Mouse (Mus musculus) heart, embryonic 13.5 days (tissue): Measurements from ENCODE around the gene Etnk2. TPM values are rescaled to one million over a fixed set of nuclear protein-coding genes. Genes with fewer than 3 reads are reported as not detected.
A peak's percentile ranks its signal among the peaks of the same experiment; 100 is the strongest.

Experiments
- ATAC-seq: fragments of 200-750 bp; cut with Nextera tagmentation; 2 replicates; pipeline ENCODE4 v1.8.0; 2017; ENCODE audit warnings: moderate TSS enrichment; ENCODE audit not compliant: insufficient number of reproducible peaks, low FRiP score, low TSS enrichment; ENCODE audit errors: extremely low read depth
- H3K27ac ChIP-seq: fragments of 300-500 bp; sonication (generic); replicated peaks from 2 replicates; pipeline ENCODE4 v1.5.1; 2015; ENCODE audit warnings: moderate library complexity, mild to moderate bottlenecking, inconsistent platforms
- H3K27me3 ChIP-seq: fragments of 300-500 bp; sonication (generic); replicated peaks from 2 replicates; pipeline ENCODE4 v1.6.1; 2015; ENCODE audit warnings: mild to moderate bottlenecking, inconsistent platforms
- H3K36me3 ChIP-seq: fragments of 300-500 bp; sonication (generic); 2 replicates; pipeline ENCODE4 v1.6.1; 2015; ENCODE audit warnings: mild to moderate bottlenecking, inconsistent platforms
- H3K4me1 ChIP-seq: fragments of 300-500 bp; sonication (generic); 2 replicates; pipeline ENCODE4 v1.6.1; 2015; ENCODE audit warnings: inconsistent platforms
- H3K4me2 ChIP-seq: fragments of 300-500 bp; sonication (generic); 2 replicates; pipeline ENCODE4 v1.6.1; 2015; ENCODE audit warnings: inconsistent platforms, mild to moderate bottlenecking, moderate library complexity
- H3K4me3 ChIP-seq: fragments of 300-500 bp; sonication (generic); 2 replicates; pipeline ENCODE4 v1.5.1; 2015; ENCODE audit warnings: moderate library complexity, mild to moderate bottlenecking, inconsistent platforms
- H3K9ac ChIP-seq: fragments of 300-500 bp; sonication (generic); 2 replicates; pipeline ENCODE4 v1.6.1; 2015; ENCODE audit warnings: inconsistent platforms, mild to moderate bottlenecking, moderate library complexity
- H3K9me3 ChIP-seq: fragments of 300-500 bp; sonication (generic); 2 replicates; pipeline ENCODE4 v1.6.1; 2016; ENCODE audit warnings: inconsistent platforms
- WGBS: fragments of 180-500 bp; shearing (Covaris S2); methylation state at CpG from one replicate; pipeline ENCODE4 v1.1.7; 2015; ENCODE audit warnings: mixed read lengths; 5-methylcytosine and 5-hydroxymethylcytosine counted together
- polyA plus RNA-seq: library from polyadenylated mRNA; unstranded; fragments of >200 nt; fragmentation: Nextera tagmentation; extraction: Ambion mirVana; gene quantifications from 2 replicates; pipeline ENCODE4 v1.2.1, GENCODE M21; 2015

The Etnk2 gene
- polyA plus RNA-seq, 1 experiment from 2014 or later: 1.5 TPM

GRCm38 (mm10) chr1:133419178-133419834 is 55.9 kb downstream of the Etnk2 start:
- no peak overlapping the region for H3K27ac ChIP-seq

GRCm38 (mm10) chr1:133420491-133420890 is 57.1 kb downstream of the Etnk2 start:
- Histone ChIP-seq H3K4me3 (no peak overlapping the region), H3K36me3 (no peaks in the 10 kb centered on the region), H3K27me3 (peaks cover 15% of the 10 kb centered on the region), H3K4me2 (no peak overlapping the region), H3K4me1 (peaks cover 47% of the 10 kb centered on the region), H3K9ac (no peak overlapping the region), H3K27ac (no peak overlapping the region), H3K9me3 (no peaks in the 10 kb centered on the region)
- WGBS: 57% methylated on average over 3 of the region's 3 CpGs
- ATAC-seq: no peak

More at GRCm38 (mm10) chr1:133419178-133419834, 55.9 kb downstream of the Etnk2 start:
- H3K36me3 ChIP-seq: no peaks in the 10 kb centered on the region
- WGBS: 62% methylated on average over 3 of the region's 3 CpGs
- ATAC-seq: no peak
- H3K9ac ChIP-seq: peak overlapping the region; percentile 78; the same call in 1 of the 2 replicates
- peaks cover 51% of the 10 kb centered on the region for H3K4me1 ChIP-seq
- peaks cover 10% of the 10 kb centered on the region for H3K27me3 ChIP-seq
- no peaks in the 10 kb centered on the region for H3K9me3 ChIP-seq
- no peak overlapping the region for H3K4me3 ChIP-seq
- 0 out of 2 replicates have a peak overlapping the region, but pooled peaks have one; percentile 74 for H3K4me2 ChIP-seq

- Histone ChIP-seq H3K4me3 (no peak overlapping the region), H3K36me3 (no peaks in the 10 kb centered on the region), H3K9me3 (no peaks in the 10 kb centered on the region), H3K4me2 (peak overlapping the region; percentile 99), H3K27me3 (peaks cover 18% of the 10 kb centered on the region), H3K9ac (no peak overlapping the region; the same call in 1 of the 2 replicates), H3K4me1 (peaks cover 47% of the 10 kb centered on the region), H3K27ac (0 out of 2 replicates have a peak overlapping the region, but pooled peaks have one; percentile 0)
- 49% methylated on average over 2 of the region's 2 CpGs for WGBS
- ATAC-seq: no peak
These were observed 57.7 kb downstream of the Etnk2 start for GRCm38 (mm10) chr1:133421061-133421460.

- peak overlapping the region; percentile 87 for H3K9ac ChIP-seq
- no peaks in the 10 kb centered on the region for H3K36me3 ChIP-seq
- no peak for ATAC-seq
- H3K9me3 ChIP-seq: no peaks in the 10 kb centered on the region
- peaks cover 18% of the 10 kb centered on the region for H3K27me3 ChIP-seq
- peak overlapping the region; percentile 83 for H3K4me3 ChIP-seq
- 48% methylated on average over 16 of the region's 16 CpGs for WGBS
- H3K27ac ChIP-seq: peak overlapping the region; percentile 85; the same call in 1 of the 2 replicates
- peaks cover 42% of the 10 kb centered on the region for H3K4me1 ChIP-seq
- H3K4me2 ChIP-seq: peak overlapping the region; percentile 99
These were observed 58.7 kb downstream of the Etnk2 start for GRCm38 (mm10) chr1:133421975-133422570.

DNA sequence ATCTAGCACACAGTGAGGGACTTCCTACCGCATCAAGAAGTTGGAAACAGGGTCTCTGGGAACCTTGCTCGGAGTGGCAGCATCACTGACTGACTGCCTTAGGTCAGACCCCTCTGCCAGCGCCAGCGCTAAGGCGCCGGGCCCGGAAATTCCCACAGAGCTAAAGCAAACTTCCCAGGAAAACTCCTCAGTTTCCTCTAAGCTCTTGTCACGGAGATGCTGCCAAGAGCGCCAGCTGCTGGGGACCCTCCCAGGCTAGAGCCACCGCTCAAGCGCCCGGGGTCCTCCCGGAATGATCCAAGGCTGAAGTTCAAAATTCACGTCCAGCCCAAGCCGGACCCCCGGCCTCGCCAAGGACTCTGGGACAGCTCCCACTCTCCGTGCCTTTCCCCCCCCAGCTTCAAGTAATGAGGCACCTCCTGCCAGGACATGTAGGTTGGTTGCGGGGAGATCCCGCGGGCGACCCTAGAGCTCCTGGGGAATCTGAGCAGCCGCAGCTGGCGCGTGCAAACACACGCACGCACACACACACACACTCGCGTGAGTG is 59.3 kb downstream of the Etnk2 start:
- H3K36me3 ChIP-seq: no peaks in the 10 kb centered on the region
- ATAC-seq: no peak
- peak overlapping the region; percentile 85 for H3K27ac ChIP-seq
- H3K4me2 ChIP-seq: peak overlapping the region; percentile 99
- peak overlapping the region; percentile 87 for H3K9ac ChIP-seq
- H3K4me3 ChIP-seq: peak overlapping the region; percentile 83
- H3K27me3 ChIP-seq: peaks cover 18% of the 10 kb centered on the region
- H3K9me3 ChIP-seq: no peaks in the 10 kb centered on the region
- under 1% methylated on average over 29 of the region's 29 CpGs for WGBS
- peaks cover 36% of the 10 kb centered on the region for H3K4me1 ChIP-seq

GRCm38 (mm10) chr1:133423166-133423542 is 59.8 kb downstream of the Etnk2 start:
- under 1% methylated on average over 31 of the region's 31 CpGs for WGBS
- peaks cover 18% of the 10 kb centered on the region for H3K27me3 ChIP-seq
- H3K27ac ChIP-seq: peak overlapping the region; percentile 85
- peaks cover 32% of the 10 kb centered on the region for H3K4me1 ChIP-seq
- H3K4me3 ChIP-seq: peak overlapping the region; percentile 83
- H3K9me3 ChIP-seq: no peaks in the 10 kb centered on the region
- ATAC-seq: no peak
- peak overlapping the region; percentile 99 for H3K4me2 ChIP-seq
- H3K36me3 ChIP-seq: no peaks in the 10 kb centered on the region
- H3K9ac ChIP-seq: peak overlapping the region; percentile 87

DNA sequence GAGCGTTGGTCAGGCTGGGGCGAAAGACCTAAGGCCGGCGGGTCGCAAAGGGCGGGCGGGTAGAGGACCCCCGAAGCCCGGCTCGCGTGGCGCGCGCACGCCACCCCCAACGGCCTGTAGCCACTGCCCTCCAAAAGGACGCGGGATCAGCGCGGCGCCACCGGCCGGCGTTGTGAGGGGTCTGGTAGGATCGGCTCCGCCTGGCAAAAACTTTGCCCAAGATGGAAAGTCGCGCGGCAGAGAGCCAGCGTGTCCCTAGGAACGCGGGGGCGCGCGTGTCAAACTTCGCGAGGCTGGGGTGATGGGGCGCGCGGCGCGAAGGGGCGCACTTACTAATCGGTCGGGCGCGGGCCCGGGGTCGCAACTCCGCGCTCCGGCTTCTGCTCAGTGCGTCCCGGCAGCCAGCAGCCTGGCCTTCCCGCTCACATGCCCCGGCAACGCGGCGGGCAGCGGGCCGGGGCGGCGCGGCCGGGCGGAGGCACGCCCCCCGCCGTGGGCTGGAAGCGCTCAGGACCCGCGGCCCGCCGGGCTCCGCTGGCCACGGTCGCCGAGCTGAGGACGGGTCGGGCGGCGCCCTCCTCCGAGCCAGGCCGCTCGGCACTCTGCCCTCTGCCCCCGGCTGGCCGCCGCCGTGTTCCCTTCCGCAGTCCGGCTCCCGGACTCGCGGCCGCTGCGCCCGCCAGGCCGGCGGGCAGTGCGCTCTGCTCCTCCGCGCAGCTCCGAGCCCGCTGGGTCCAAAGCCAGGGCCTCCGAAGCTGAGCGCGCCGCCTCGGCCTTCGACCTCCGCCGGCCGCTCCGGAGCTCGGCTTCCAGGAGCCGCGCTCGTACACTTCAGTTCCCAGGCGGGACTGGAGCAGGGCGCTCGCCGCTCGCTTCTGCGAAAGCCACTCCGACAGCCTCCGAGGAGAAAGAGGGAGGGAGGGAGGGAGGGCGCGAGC is 60.4 kb downstream of the Etnk2 start, which contains the start of gene Sox13:
Gene Sox13, minus strand, starts transcription at position 835 of the 938 bp plus-strand sequence.
- Histone ChIP-seq H3K4me2 (peak within 1 kb of the TSS; percentile 99), H3K9me3 (no peaks in the 10 kb centered on the region), H3K9ac (peak within 1 kb of the TSS; percentile 87), H3K4me3 (peak within 1 kb of the TSS; percentile 83), H3K4me1 (peaks cover 25% of the 10 kb centered on the region), H3K27me3 (peaks cover 18% of the 10 kb centered on the region), H3K36me3 (no peaks in the 10 kb centered on the region), H3K27ac (peak within 1 kb of the TSS; percentile 85)
- peak; percentile 27; the same call in 1 of the 2 replicates for ATAC-seq
- WGBS: under 1% methylated on average over 106 of the region's 128 CpGs

GRCm38 (mm10) chr1:133424547-133425140 is 61.3 kb downstream of the Etnk2 start:
- peak overlapping the region; percentile 83; the same call in 1 of the 2 replicates for H3K4me3 ChIP-seq
- H3K4me2 ChIP-seq: peak overlapping the region; percentile 99
- no peak overlapping the region for H3K9ac ChIP-seq
- no peaks in the 10 kb centered on the region for H3K36me3 ChIP-seq
- no peak overlapping the region for H3K27ac ChIP-seq
- peaks cover 8% of the 10 kb centered on the region for H3K9me3 ChIP-seq
- WGBS: 55% methylated on average over 4 of the region's 4 CpGs
- no peak for ATAC-seq
- H3K4me1 ChIP-seq: peaks cover 22% of the 10 kb centered on the region
- H3K27me3 ChIP-seq: peaks cover 18% of the 10 kb centered on the region
